Mouse (Mus musculus) liver, embryonic 14.5 days (tissue): ENCODE results near the gene Dnase1l2. TPM values are rescaled to one million over a fixed set of nuclear protein-coding genes. Genes with fewer than 3 reads are reported as not detected.

Source experiments
- ATAC-seq: fragments of 200-750 bp; cut with Nextera tagmentation; 2 replicates; pipeline ENCODE4 v1.8.0; 2017; ENCODE audit warnings: moderate number of reproducible peaks, mild to moderate bottlenecking, moderate library complexity; ENCODE audit not compliant: insufficient read depth
- DNase-seq, 3 experiments: peaks; one replicate each; pipeline ENCODE4 v3.0.0-alpha.2; 2012 to 2013; ENCODE audit warnings: low read depth in 3 of 3, low spot score in 3 of 3
- H3K27ac ChIP-seq: fragments of 300-500 bp; sonication (generic); 2 replicates; pipeline ENCODE4 v1.5.1; 2014; ENCODE audit warnings: moderate library complexity, mild to moderate bottlenecking, control low read depth, inconsistent platforms
- H3K27me3 ChIP-seq: fragments of 300-500 bp; sonication (generic); 2 replicates; pipeline ENCODE4 v1.6.1; 2014; ENCODE audit warnings: mild to moderate bottlenecking, low read length, moderate library complexity; ENCODE audit not compliant: control insufficient read depth, insufficient read depth
- H3K36me3 ChIP-seq: fragments of 300-500 bp; sonication (generic); replicated peaks from 2 replicates; pipeline ENCODE4 v1.6.1; 2014; ENCODE audit warnings: low read depth; ENCODE audit not compliant: control insufficient read depth, insufficient read depth
- H3K4me1 ChIP-seq, 2 experiments: fragments of 200-500 bp in 1 of 2; fragments of 300-500 bp in 1 of 2; sonication (generic) in 1 of 2; replicated peaks; 2 replicates each; pipeline ENCODE4 v1.6.1; 2012 to 2014; ENCODE audit warnings: antibody characterized with exemption in 1 of 2, inconsistent platforms in 1 of 2, low read length in 1 of 2; ENCODE audit not compliant: control insufficient read depth in 2 of 2, insufficient read depth in 2 of 2
- H3K4me2 ChIP-seq: fragments of 300-500 bp; sonication (generic); 2 replicates; pipeline ENCODE4 v1.6.1; 2014; ENCODE audit warnings: low read depth, mild to moderate bottlenecking, control low read depth, moderate library complexity
- H3K4me3 ChIP-seq, 2 experiments: fragments of 200-500 bp in 1 of 2; fragments of 300-500 bp in 1 of 2; sonication (generic) in 1 of 2; 2 replicates each; pipeline ENCODE4 v1.5.1; 2012 to 2014; ENCODE audit warnings: low read depth in 2 of 2, low read length in 2 of 2, mild to moderate bottlenecking in 2 of 2, control low read depth in 1 of 2, inconsistent platforms in 1 of 2, moderate library complexity in 1 of 2; ENCODE audit not compliant: insufficient read depth in 1 of 2
- H3K9ac ChIP-seq: fragments of 300-500 bp; sonication (generic); replicated peaks from 2 replicates; pipeline ENCODE4 v1.6.1; 2014; ENCODE audit warnings: mild to moderate bottlenecking, control low read depth, moderate library complexity
- H3K9me3 ChIP-seq: fragments of 300-500 bp; sonication (generic); 2 replicates; pipeline ENCODE4 v1.6.1; 2016; ENCODE audit warnings: low read length, mixed read lengths; ENCODE audit not compliant: control insufficient read depth
- CTCF ChIP-seq: IDR thresholded peaks from 2 replicates; pipeline ENCODE4 v1.5.1; 2016; ENCODE audit warnings: antibody characterized with exemption, low read depth, control low read depth
- EP300 ChIP-seq: IDR thresholded peaks from 2 replicates; pipeline ENCODE4 v1.6.1; 2016; ENCODE audit warnings: antibody characterized with exemption, low read depth
- WGBS: fragments of 180-500 bp; shearing (Covaris S2); extraction: QIAGEN DNeasy Blood & Tissue Kit; methylation state at CpG from one replicate; pipeline ENCODE4 v1.1.7; 2014; ENCODE audit not compliant: insufficient replicate concordance; 5-methylcytosine and 5-hydroxymethylcytosine counted together
- polyA plus RNA-seq, 2 experiments: library from polyadenylated mRNA; depleted of rRNA in 1 of 2; stranded (reverse) in 1 of 2; unstranded in 1 of 2; fragments of >200 nt; fragmentation: Nextera tagmentation in 1 of 2; extraction: Ambion mirVana in 1 of 2; gene quantifications; 2 replicates each; pipeline versions ENCODE4 v1.2.1 to v1.2.3; 2012 to 2014

Gene Dnase1l2
- polyA plus RNA-seq, 2 experiments: 0.46 to 2.1 TPM

DNA sequence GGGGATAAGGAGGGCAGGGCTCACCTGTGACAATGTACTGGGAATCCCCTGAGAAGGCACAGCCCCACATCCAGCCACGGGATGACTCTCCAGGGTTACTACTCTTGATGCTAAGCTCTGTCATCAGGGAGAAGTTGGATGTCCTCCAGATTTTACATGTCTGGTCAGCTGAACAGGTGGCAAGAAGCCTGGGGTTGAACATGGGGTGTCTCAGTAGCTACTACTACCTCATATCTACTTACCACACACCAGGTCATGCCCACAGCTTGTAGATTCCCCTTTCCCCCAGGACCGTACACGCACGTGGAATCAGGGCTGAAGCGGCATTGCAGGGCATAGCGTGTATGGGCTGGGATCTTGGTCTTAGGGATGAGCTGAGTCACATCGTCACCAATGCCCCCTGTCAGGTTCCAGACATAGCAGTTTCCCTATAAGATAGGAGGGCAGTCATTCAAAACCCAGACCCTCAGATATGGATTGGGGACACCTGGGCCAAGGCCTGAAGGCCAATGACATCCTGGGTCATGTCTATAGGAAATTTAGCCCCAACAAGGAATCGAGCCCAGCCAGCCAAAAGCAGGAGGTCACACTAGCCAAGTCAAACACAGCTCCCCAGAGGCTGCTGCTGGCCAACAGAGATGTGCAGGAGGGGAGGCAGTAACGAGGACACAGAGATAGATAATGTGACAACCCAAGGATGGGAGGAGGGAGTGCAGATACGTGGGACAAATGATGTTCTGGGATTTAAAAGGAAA, 33.3 kb upstream of the Dnase1l2 start:
- H3K27me3 ChIP-seq: no peaks in the 10 kb centered on the region
- H3K4me1 ChIP-seq: peaks cover 13 to 29% of the 10 kb centered on the region in 2 experiments
- no peak for ATAC-seq
- TF ChIP-seq EP300: no peak
- no peak for TF ChIP-seq CTCF
- no peak for DNase-seq
- no peak overlapping the region for H3K27ac ChIP-seq
- no peak overlapping the region for H3K9ac ChIP-seq
- 79% methylated on average over 10 of the region's 10 CpGs for WGBS
- peaks cover 25% of the 10 kb centered on the region for H3K36me3 ChIP-seq
- H3K4me3 ChIP-seq: no peak overlapping the region
- H3K4me2 ChIP-seq: no peak overlapping the region
- H3K9me3 ChIP-seq: no peaks in the 10 kb centered on the region

- peaks cover 13 to 29% of the 10 kb centered on the region in 2 experiments for H3K4me1 ChIP-seq
- ATAC-seq: no peak
- WGBS: 81% methylated on average over 6 of the region's 6 CpGs
Observed at GRCm38 (mm10) chr17:24475586-24475985, 32.7 kb upstream of the Dnase1l2 start.

GRCm38 (mm10) chr17:24474557-24474956, 31.7 kb upstream of the Dnase1l2 start:
- no peak overlapping the region for H3K4me2 ChIP-seq
- no peak overlapping the region for H3K9ac ChIP-seq
- H3K36me3 ChIP-seq: peaks cover 25% of the 10 kb centered on the region
- 66% methylated on average over 5 of the region's 5 CpGs for WGBS
- no peaks in the 10 kb centered on the region for H3K27me3 ChIP-seq
- H3K27ac ChIP-seq: no peak overlapping the region
- H3K4me3 ChIP-seq: no peak overlapping the region
- ATAC-seq (no peak), DNase-seq (no peak)
- peaks cover 13 to 20% of the 10 kb centered on the region in 2 experiments for H3K4me1 ChIP-seq
- TF ChIP-seq CTCF: no peak
- no peak for TF ChIP-seq EP300
- no peaks in the 10 kb centered on the region for H3K9me3 ChIP-seq

More at GRCm38 (mm10) chr17:24475586-24475985, 32.7 kb upstream of the Dnase1l2 start:
- Histone ChIP-seq H3K27me3 (no peaks in the 10 kb centered on the region), H3K36me3 (peaks cover 25% of the 10 kb centered on the region), H3K4me2 (no peak overlapping the region), H3K27ac (no peak overlapping the region), H3K9me3 (no peaks in the 10 kb centered on the region), H3K9ac (no peak overlapping the region), H3K4me3 (no peak overlapping the region)
- no peak for DNase-seq
- no peak for TF ChIP-seq EP300
- TF ChIP-seq CTCF: no peak

DNA sequence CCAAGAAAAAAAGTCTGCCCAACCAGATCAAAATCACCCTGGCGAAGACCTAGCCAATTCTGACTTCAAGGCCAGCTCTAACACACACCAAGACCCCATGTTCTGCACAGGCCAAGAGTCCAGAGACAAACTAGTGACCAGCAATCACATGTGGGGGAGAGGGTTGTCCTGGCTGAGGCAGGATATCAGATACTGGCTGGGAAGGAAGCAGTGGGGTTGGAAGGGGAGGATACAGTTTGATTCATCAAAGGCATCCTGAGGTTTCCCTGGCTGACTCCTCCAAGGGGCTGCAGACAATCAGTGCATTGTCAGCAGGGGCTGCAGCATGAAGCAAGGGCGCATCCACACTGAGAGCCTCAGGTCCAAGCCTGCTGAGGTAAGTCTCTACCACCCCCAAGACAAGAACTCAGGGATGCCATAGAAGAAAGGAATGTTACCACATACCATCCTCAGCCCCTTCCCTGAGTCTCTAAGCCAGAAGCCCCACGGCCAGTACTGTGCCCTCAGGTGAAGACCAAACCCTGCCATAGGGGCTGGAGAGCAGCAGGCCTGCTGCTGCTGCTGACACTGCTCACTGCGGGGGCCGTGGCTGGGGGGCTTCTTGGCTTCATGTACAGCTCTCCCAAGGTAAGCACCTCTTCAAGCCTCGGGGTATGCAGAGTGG, 30.8 kb upstream of the Dnase1l2 start, which contains the start of gene Bricd5:
Gene Bricd5 (plus strand): TSS at position 273 of the 664 bp plus-strand sequence.
- Histone ChIP-seq H3K4me1 (peaks cover 13 to 20% of the 10 kb centered on the region in 2 experiments), H3K9me3 (no peaks in the 10 kb centered on the region), H3K27ac (peak within 1 kb of the TSS; percentile 11; the same call in 1 of the 2 replicates), H3K27me3 (no peaks in the 10 kb centered on the region), H3K4me3 (peak within 1 kb of the TSS; percentile 84 to 93; a peak in 3 of 4 replicates), H3K36me3 (peaks cover 25% of the 10 kb centered on the region), H3K4me2 (peak within 1 kb of the TSS; percentile 96), H3K9ac (no peak within 1 kb of the TSS)
- DNase-seq (no peak), ATAC-seq (no peak)
- TF ChIP-seq CTCF (no peak), EP300 (no peak)
- WGBS: 73% methylated on average over 6 of the region's 6 CpGs

- ATAC-seq (no peak), DNase-seq (no peak)
- H3K9ac ChIP-seq: peak overlapping the region; percentile 96
- 75% methylated on average over 4 of the region's 4 CpGs for WGBS
- peaks cover 25% of the 10 kb centered on the region for H3K36me3 ChIP-seq
- TF ChIP-seq CTCF (no peak), EP300 (no peak)
- H3K4me1 ChIP-seq: peaks cover 10 to 13% of the 10 kb centered on the region in 2 experiments
- no peaks in the 10 kb centered on the region for H3K27me3 ChIP-seq
- peak overlapping the region; percentile 96 for H3K4me2 ChIP-seq
- peak overlapping the region; percentile 10; the same call in 1 of the 2 replicates for H3K27ac ChIP-seq
- H3K4me3 ChIP-seq: peak overlapping the region; percentile 84 to 93; a peak in 3 of 4 replicates
- H3K9me3 ChIP-seq: no peaks in the 10 kb centered on the region
Observed at GRCm38 (mm10) chr17:24472512-24472911, 29.6 kb upstream of the Dnase1l2 start.
